Mouse (Mus musculus) C2C12 (cell line): Measurements from ENCODE around the gene Asb5.

Source experiments
- CTCF ChIP-seq: IDR thresholded peaks from one replicate; pipeline ENCODE4 v1.5.1; 2011; ENCODE audit not compliant: control insufficient read depth, insufficient read depth, insufficient read length
- MAX ChIP-seq: IDR thresholded peaks from one replicate; pipeline ENCODE4 v1.6.1; 2011; ENCODE audit warnings: mild to moderate bottlenecking, control low read depth
- MYOD1 ChIP-seq: IDR thresholded peaks from one replicate; pipeline ENCODE4 v1.6.1; 2011; ENCODE audit warnings: low read depth; ENCODE audit not compliant: control insufficient read depth, insufficient read length
- USF1 ChIP-seq: IDR thresholded peaks from one replicate; pipeline ENCODE4 v1.6.1; 2011; ENCODE audit warnings: low read depth, mild to moderate bottlenecking, control low read depth, moderate library complexity

GRCm38 (mm10) chr8:54509221-54509721 is 20.1 kb upstream of the Asb5 start:
- no peak for TF ChIP-seq CTCF
- no peak for TF ChIP-seq USF1
- TF ChIP-seq MAX, result no peak
- no peak for TF ChIP-seq MYOD1
